Mouse (Mus musculus) heart, adult 2 months (tissue): ENCODE data around the gene Tll2. TPM values are rescaled to one million over a fixed set of nuclear protein-coding genes. Genes with fewer than 3 reads are reported as not detected.

Experiments used
- DNase-seq, 2 experiments: peaks; one replicate each; pipeline ENCODE4 v3.0.0; 2021
- H3K27ac ChIP-seq: fragments of 200-600 bp; 2 replicates; pipeline ENCODE4 v1.8.1; 2022
- H3K27me3 ChIP-seq: fragments of 200-500 bp; 2 replicates; pipeline ENCODE4 v1.6.1; 2012; ENCODE audit warnings: mild to moderate bottlenecking, low read length, inconsistent platforms, mixed read lengths; ENCODE audit not compliant: control insufficient read depth, insufficient read depth
- H3K36me3 ChIP-seq: fragments of 200-500 bp; 2 replicates; pipeline ENCODE4 v1.6.1; 2012; ENCODE audit warnings: low read length, inconsistent platforms; ENCODE audit not compliant: control insufficient read depth, insufficient read depth
- H3K4me1 ChIP-seq: fragments of 200-500 bp; 2 replicates; pipeline ENCODE4 v1.6.1; 2011; ENCODE audit warnings: low read length; ENCODE audit not compliant: control insufficient read depth, insufficient read depth
- H3K4me3 ChIP-seq: fragments of 200-600 bp; 2 replicates; pipeline ENCODE4 v1.8.1; 2022
- H3K79me2 ChIP-seq: fragments of 200-500 bp; replicated peaks from 2 replicates; pipeline ENCODE4 v1.6.1; 2012; ENCODE audit warnings: mild to moderate bottlenecking, inconsistent platforms, low read length, moderate library complexity, mixed read lengths; ENCODE audit not compliant: control insufficient read depth, insufficient read depth
- H3K9ac ChIP-seq: fragments of 200-500 bp; 2 replicates; pipeline ENCODE4 v1.6.1; 2012; ENCODE audit warnings: low read depth, mild to moderate bottlenecking, control low read depth, inconsistent platforms, low read length, mixed read lengths
- CTCF ChIP-seq: fragments of 200-600 bp; IDR thresholded peaks from 2 replicates; pipeline ENCODE4 v1.8.1; 2022; ENCODE audit warnings: antibody characterized with exemption, mild to moderate bottlenecking, moderate library complexity
- EP300 ChIP-seq: fragments of 200-500 bp; IDR thresholded peaks from 2 replicates; pipeline ENCODE4 v1.6.1; 2011; ENCODE audit warnings: low read depth, low read length, control low read depth; ENCODE audit not compliant: insufficient read depth
- POLR2A ChIP-seq: fragments of 200-500 bp; IDR thresholded peaks from 2 replicates; pipeline ENCODE4 v1.6.1; 2011; ENCODE audit warnings: mild to moderate bottlenecking, low read depth, low read length, control low read depth; ENCODE audit not compliant: insufficient read depth
- WGBS: fragments of 180-500 bp; shearing (Covaris S2); methylation state at CpG from one replicate; pipeline ENCODE4 v1.1.7; 2018; 5-methylcytosine and 5-hydroxymethylcytosine counted together
- intact Hi-C: fragments of 180-260 bp; cut with DNase I; formaldehyde crosslinking; loops from one replicate; pipeline ENCODE4 v1.15.1; 2025
- polyA plus RNA-seq: library from polyadenylated mRNA; depleted of rRNA; stranded (reverse); fragments of >200 nt; gene quantifications from 2 replicates; pipeline ENCODE4 v1.2.3, GENCODE M21; 2012
- total RNA-seq, 2 experiments: library from RNA; stranded (reverse); gene quantifications; 2 replicates each; pipeline ENCODE4 v1.2.3; 2021

The Tll2 gene
- total and polyA plus RNA-seq, 3 experiments, result 0.29 to 0.49 (median 0.41) TPM

DNA sequence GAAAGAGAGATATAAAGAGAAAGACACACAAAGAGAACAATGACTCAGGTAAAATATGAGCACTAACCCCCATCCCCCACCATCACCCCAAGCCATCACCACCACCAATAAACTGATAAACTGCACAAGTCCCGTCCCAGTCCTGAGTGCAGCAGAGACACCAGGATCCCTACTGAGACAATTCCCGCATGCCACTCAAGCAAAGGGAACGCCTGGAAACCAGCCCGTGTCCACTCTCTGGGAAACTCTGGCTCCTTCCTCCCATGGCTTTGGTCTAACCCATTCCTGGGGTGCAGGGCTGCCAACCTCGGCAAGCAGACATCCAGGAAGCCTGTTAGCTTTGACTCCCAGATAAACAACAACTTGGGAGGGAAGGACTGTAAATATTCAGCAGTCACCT is 96.6 kb downstream of the Tll2 start:
- no peaks in the 10 kb centered on the region; the same call in 1 of the 2 replicates for H3K4me1 ChIP-seq
- peaks cover 3% of the 10 kb centered on the region; the same call in 1 of the 2 replicates for H3K27me3 ChIP-seq
- WGBS, result 57% methylated on average over 5 of the region's 5 CpGs
- intact Hi-C loops, result loop anchor here (5.0 kb wide), 1 partner anchor 97 kb away; the partner anchor contains the start of gene Tll2
- DNase-seq, result no peak
- H3K4me3 ChIP-seq, result no peak overlapping the region
- no peaks in the 10 kb centered on the region for H3K79me2 ChIP-seq
- no peak overlapping the region for H3K27ac ChIP-seq
- TF ChIP-seq CTCF (no peak), POLR2A (no peak), EP300 (no peak)
- no peak overlapping the region for H3K9ac ChIP-seq
- H3K36me3 ChIP-seq, result no peaks in the 10 kb centered on the region

- Histone ChIP-seq H3K27me3 (no peaks in the 10 kb centered on the region; the same call in 1 of the 2 replicates), H3K4me3 (no peak overlapping the region), H3K36me3 (no peaks in the 10 kb centered on the region), H3K4me1 (no peaks in the 10 kb centered on the region; the same call in 1 of the 2 replicates), H3K9ac (no peak overlapping the region), H3K79me2 (no peaks in the 10 kb centered on the region), H3K27ac (no peak overlapping the region)
- TF ChIP-seq POLR2A (no peak), CTCF (no peak), EP300 (no peak)
- WGBS, result 67% methylated on average over 8 of the region's 8 CpGs
- intact Hi-C loops, result loop anchor here (5.0 kb wide), 1 partner anchor 98 kb away; the partner anchor contains the start of gene Tll2
- DNase-seq, result no peak
These were observed 97.1 kb downstream of the Tll2 start for GRCm38 (mm10) chr19:41109496-41109895.

DNA sequence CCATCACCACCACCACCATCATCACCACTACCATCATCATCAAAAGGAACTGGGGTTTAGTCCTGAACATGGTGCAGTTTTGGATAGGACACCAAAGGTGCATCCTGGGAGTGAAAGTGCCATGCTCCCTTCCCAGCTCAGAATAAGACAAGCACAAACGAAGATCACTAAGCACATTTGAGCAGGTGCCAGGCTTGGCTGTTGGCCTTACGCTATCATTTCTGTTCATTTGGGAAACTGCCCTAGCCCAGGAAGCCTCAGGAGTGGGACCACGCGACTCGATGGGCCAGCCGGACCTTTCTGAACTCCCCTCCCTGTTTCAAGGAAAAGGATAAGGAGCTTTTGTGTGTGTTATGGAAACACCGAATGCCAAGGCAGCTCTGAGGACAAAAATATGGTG is 98.0 kb downstream of the Tll2 start:
- Histone ChIP-seq H3K27ac (no peak overlapping the region), H3K27me3 (no peaks in the 10 kb centered on the region), H3K4me1 (no peaks in the 10 kb centered on the region; the same call in 1 of the 2 replicates), H3K79me2 (no peaks in the 10 kb centered on the region), H3K4me3 (no peak overlapping the region), H3K9ac (no peak overlapping the region), H3K36me3 (no peaks in the 10 kb centered on the region)
- no peak for DNase-seq
- TF ChIP-seq EP300, result no peak
- no peak for TF ChIP-seq CTCF
- no peak for TF ChIP-seq POLR2A
- intact Hi-C loops, result loop anchor here (5.0 kb wide), 1 partner anchor 99 kb away; the partner anchor contains the start of gene Tll2
- WGBS, result 48% methylated on average over 7 of the region's 7 CpGs

GRCm38 (mm10) chr19:41107530-41107929 is 99.1 kb downstream of the Tll2 start:
- Histone ChIP-seq H3K36me3 (no peaks in the 10 kb centered on the region), H3K27ac (no peak overlapping the region), H3K4me3 (no peak overlapping the region), H3K79me2 (no peaks in the 10 kb centered on the region), H3K4me1 (no peaks in the 10 kb centered on the region; the same call in 1 of the 2 replicates), H3K27me3 (no peaks in the 10 kb centered on the region), H3K9ac (no peak overlapping the region)
- WGBS, result 80% methylated on average over 8 of the region's 8 CpGs
- TF ChIP-seq CTCF (no peak), EP300 (no peak), POLR2A (no peak)
- DNase-seq, result no peak
- intact Hi-C loops, result loop anchor here (5.0 kb wide), 1 partner anchor 100 kb away; the partner anchor contains the start of gene Tll2

DNA sequence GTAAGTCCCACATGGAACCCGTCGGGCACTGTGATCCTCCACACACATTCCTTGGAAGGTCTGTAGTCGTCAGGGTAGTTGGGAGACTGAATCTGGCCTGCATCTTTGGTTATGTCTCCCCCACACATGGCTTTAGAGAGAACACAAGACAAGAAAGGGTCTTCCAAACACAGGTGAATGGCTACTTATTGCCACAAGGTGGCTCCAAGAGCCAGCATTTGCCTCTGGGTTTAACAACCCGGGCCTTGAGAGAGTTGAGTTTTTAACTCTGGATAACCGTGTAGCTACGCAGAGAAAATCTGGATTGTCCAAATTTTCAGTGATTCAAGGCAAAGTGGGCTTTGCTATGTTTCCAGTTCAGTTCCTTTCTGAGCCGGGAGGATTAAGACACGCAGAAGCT is 101.7 kb downstream of the Tll2 start:
- H3K36me3 ChIP-seq, result no peaks in the 10 kb centered on the region
- H3K9ac ChIP-seq, result no peak overlapping the region
- no peak overlapping the region for H3K4me3 ChIP-seq
- no peaks in the 10 kb centered on the region for H3K27me3 ChIP-seq
- no peak overlapping the region for H3K27ac ChIP-seq
- no peaks in the 10 kb centered on the region for H3K79me2 ChIP-seq
- intact Hi-C loops, result loop anchor here (2.0 to 5.0 kb wide), 2 partner anchors 102 to 140 kb away; partner anchors contain the start of gene Tll2
- no peaks in the 10 kb centered on the region; the same call in 1 of the 2 replicates for H3K4me1 ChIP-seq
- peak in 1 of 2 experiments; percentile 24 for DNase-seq
- TF ChIP-seq CTCF (peak; percentile 86), EP300 (no peak)
- WGBS, result 42% methylated on average over 8 of the region's 8 CpGs

- H3K27me3 ChIP-seq, result no peaks in the 10 kb centered on the region
- intact Hi-C loops, result no loop called here
- no peak overlapping the region for H3K4me3 ChIP-seq
- no peak overlapping the region for H3K9ac ChIP-seq
- H3K4me1 ChIP-seq, result no peaks in the 10 kb centered on the region; the same call in 1 of the 2 replicates
- peak; percentile 80 to 88 for DNase-seq
- H3K79me2 ChIP-seq, result no peaks in the 10 kb centered on the region
- TF ChIP-seq EP300 (0 out of 2 replicates have a peak, but pooled peaks have one; percentile 28), POLR2A (no peak), CTCF (no peak)
- 59% methylated on average over 8 of the region's 8 CpGs for WGBS
- H3K36me3 ChIP-seq, result no peaks in the 10 kb centered on the region
- no peak overlapping the region for H3K27ac ChIP-seq
These were observed 105.2 kb downstream of the Tll2 start for GRCm38 (mm10) chr19:41101390-41101789.
